ENCODE assay signal across 8 mouse cellular contexts in genomic region chr15:103185462-103186198, GRCm38 (mm10). TPM values are rescaled to one million over a fixed set of nuclear protein-coding genes. Genes with fewer than 3 reads are reported as not detected.
A peak's percentile ranks its signal among the peaks of the same experiment; 100 is the strongest.
DNase-seq lines count a peak whose midpoint lies in the region; ATAC-seq and TF ChIP-seq lines count a peak whose summit lies in the region.
"Had no signal": no experiment of that assay in that cellular context is flagged by ENCODE, and none has a peak within 500 bp of the region (broad histone marks: within the 10 kb centered on the region; RNA-seq: fewer than 3 reads in every experiment).

No protein-coding gene starts in this region.

- no peak overlapping the region for H3K9ac ChIP-seq in MEL (ENCODE audit: control insufficient read depth, low read depth, low read length, poor library complexity, severe bottlenecking)
- H3K9ac ChIP-seq in limb, embryonic 11.5 days (ENCODE audit: low read length): no peak overlapping the region
- H3K9ac ChIP-seq: embryonic facial prominence, embryonic 15.5 days had no signal

- WGBS in limb, embryonic 11.5 days: 47% methylated on average over 19 of the region's 19 CpGs

- no peaks in the 10 kb centered on the region for H3K9me3 ChIP-seq in MEL (replicated peaks; ENCODE audit: insufficient read depth, low read length)
- no peaks in the 10 kb centered on the region for H3K9me3 ChIP-seq in limb, embryonic 11.5 days (ENCODE audit: control insufficient read depth, low read length)
- H3K9me3 ChIP-seq: embryonic facial prominence, embryonic 15.5 days had no signal

- peak; percentile 62 for DNase-seq in layer of hippocampus, adult 11-12 months (ENCODE audit: low spot score)
- no peak for DNase-seq in layer of hippocampus, adult 9-10 months (ENCODE audit: low spot score)
- DNase-seq in MEL (ENCODE audit: low read depth, low spot score): peak; percentile 36
- DNase-seq in cerebellum, postnatal 10 days: peak; percentile 85 to 86
- DNase-seq in limb, embryonic 11.5 days (ENCODE audit: low spot score): peak; percentile 72
- DNase-seq in retina, postnatal 1 day: peak; percentile 73

- no peaks in the 10 kb centered on the region for H3K4me1 ChIP-seq in MEL (ENCODE audit: control insufficient read depth in 1 of 2, insufficient read depth in 2 of 2, low read length in 2 of 2)
- H3K4me1 ChIP-seq in limb, embryonic 11.5 days (ENCODE audit: control insufficient read depth, insufficient read depth, low read length): peaks cover 9% of the 10 kb centered on the region

- no peak for TF ChIP-seq EP300 in MEL (IDR thresholded peaks at IDR 0.05; ENCODE audit: low read depth in 1 of 2, low read length in 2 of 2)

- no peak for TF ChIP-seq POLR2A in MEL (IDR thresholded peaks at IDR 0.05; ENCODE audit: control insufficient read depth in 1 of 2, insufficient read depth in 1 of 2, low read depth in 1 of 2, low read length in 2 of 2, poor library complexity in 1 of 2)

- no peak overlapping the region for H3K27ac ChIP-seq in MEL (ENCODE audit: control insufficient read depth, low read depth, low read length)
- no peak overlapping the region for H3K27ac ChIP-seq in limb, embryonic 11.5 days (replicated peaks; ENCODE audit: low read depth, low read length)
- H3K27ac ChIP-seq: embryonic facial prominence, embryonic 15.5 days had no signal

- H3K79me2 ChIP-seq in MEL (ENCODE audit: control insufficient read depth, insufficient read depth, low read length, poor library complexity): no peaks in the 10 kb centered on the region

- no peak overlapping the region for H3K4me3 ChIP-seq in MEL (ENCODE audit: control insufficient read depth in 1 of 2, insufficient read depth in 1 of 2, low read depth in 2 of 2, low read length in 2 of 2)
- H3K4me3 ChIP-seq in limb, embryonic 11.5 days (ENCODE audit: low read depth, low read length): no peak overlapping the region
- H3K4me3 ChIP-seq: embryonic facial prominence, embryonic 15.5 days had no signal

- TF ChIP-seq CTCF in MEL (IDR thresholded peaks at IDR 0.05 in 2 of 3, conservative IDR thresholded peaks at IDR 0.05 in 1 of 3; ENCODE audit: control insufficient read depth in 1 of 3, insufficient read depth in 1 of 3, low read depth in 2 of 3, low read length in 3 of 3, poor library complexity in 1 of 3, severe bottlenecking in 1 of 3): peak in 2 of 3 experiments; percentile 63 to 71; a peak in 5 of 6 replicates

- peak; percentile 33 to 47; a peak in 2 of 4 replicates for ATAC-seq in hematopoietic stem cell, adult 5-6 weeks (replicated peaks in 1 of 2; ENCODE audit: insufficient read depth in 1 of 2, low FRiP score in 2 of 2, low TSS enrichment in 1 of 2, low read depth in 1 of 2, poor library complexity in 2 of 2, severe bottlenecking in 2 of 2)
- no peak for ATAC-seq in limb, embryonic 11.5 days (ENCODE audit: insufficient number of reproducible peaks, low FRiP score, low TSS enrichment, low read depth)

- H3K4me2 ChIP-seq in limb, embryonic 11.5 days (ENCODE audit: low read depth, severe bottlenecking): no peak overlapping the region
- H3K4me2 ChIP-seq: embryonic facial prominence, embryonic 15.5 days had no signal

- peak; percentile 66 for TF ChIP-seq RAD21 in MEL (IDR thresholded peaks at IDR 0.05; ENCODE audit: low read depth, low read length)

- H3K36me3 ChIP-seq in MEL (ENCODE audit: control insufficient read depth in 1 of 2, insufficient read depth in 2 of 2, low read length in 2 of 2): no peaks in the 10 kb centered on the region
- H3K36me3 ChIP-seq in limb, embryonic 11.5 days (ENCODE audit: control insufficient read depth, insufficient read depth, low read length): peaks cover 2% of the 10 kb centered on the region; the same call in 1 of the 2 replicates

- H3K27me3 ChIP-seq in MEL (ENCODE audit: control insufficient read depth in 1 of 2, insufficient read depth in 2 of 2, low read length in 2 of 2): no peaks in the 10 kb centered on the region
- H3K27me3 ChIP-seq in limb, embryonic 11.5 days (ENCODE audit: control insufficient read depth, insufficient read depth, low read length): 0 out of 2 replicates have a peak, but pooled peaks cover 3% of the 10 kb centered on the region

TF ChIP-seq in MEL, 35 proteins besides CTCF, POLR2A, EP300 and RAD21:
- TF ChIP-seq ZC3H11A (IDR thresholded peaks at IDR 0.05; ENCODE audit: low read depth, low read length) (peak; percentile 76), TAL1 (IDR thresholded peaks at IDR 0.05; ENCODE audit: low read length) (no peak), SMC3 (IDR thresholded peaks at IDR 0.05; ENCODE audit: low read depth, low read length) (peak; percentile 84)

RNA-seq across cellular contexts. Expression of gene Smug1, which starts 18.7 kb away (rescaled TPM):
- 3.8 and 5.2 TPM in 2 replicates for total RNA-seq in MEL (2012; rRNA removed)
- 1 to 10 TPM in 1 of 2 experiments, not detected in 1; 4.6 TPM for polyA plus RNA-seq in MEL (2012; ENCODE audit: insufficient read depth in 1 of 2, insufficient read length in 2 of 2, low read depth in 1 of 2, low replicate concordance in 2 of 2, missing spikeins in 1 of 2)
- 3.7 and 6.1 TPM in 2 replicates for total RNA-seq in hematopoietic stem cell, adult 5-6 weeks (2017)
- 14.4 and 14.7 TPM in 2 replicates for polyA plus RNA-seq in limb, embryonic 11.5 days (2014; fragmentation: Nextera tagmentation; extraction: Ambion mirVana)

RNA-seq across cellular contexts. Expression of gene Cbx5, which starts 54.0 kb away (rescaled TPM):
- 39.8 and 40.5 TPM in 2 replicates for total RNA-seq in MEL (2012; rRNA removed)
- 10 to 100 TPM; 42.4 to 67.1 TPM for polyA plus RNA-seq in MEL (2012; ENCODE audit: insufficient read depth in 1 of 2, insufficient read length in 2 of 2, low read depth in 1 of 2, low replicate concordance in 2 of 2, missing spikeins in 1 of 2)
- total RNA-seq in hematopoietic stem cell, adult 5-6 weeks (2017): 211 and 226 TPM in 2 replicates
- polyA plus RNA-seq in limb, embryonic 11.5 days (2014; fragmentation: Nextera tagmentation; extraction: Ambion mirVana): 210 and 225 TPM in 2 replicates

RNA-seq across cellular contexts. Expression of gene Hnrnpa1, which starts 54.6 kb away (rescaled TPM):
- 322 and 402 TPM in 2 replicates for total RNA-seq in MEL (2012; rRNA removed)
- 100 to 1,000 TPM in 1 of 2 experiments, not detected in 1; 900 TPM for polyA plus RNA-seq in MEL (2012; ENCODE audit: insufficient read depth in 1 of 2, insufficient read length in 2 of 2, low read depth in 1 of 2, low replicate concordance in 2 of 2, missing spikeins in 1 of 2)
- 1,381 and 2,732 TPM in 2 replicates for total RNA-seq in hematopoietic stem cell, adult 5-6 weeks (2017)
- 1,585 and 1,592 TPM in 2 replicates for polyA plus RNA-seq in limb, embryonic 11.5 days (2014; fragmentation: Nextera tagmentation; extraction: Ambion mirVana)
